Mouse (Mus musculus) R1 (cell line): ENCODE data around the gene Actr1b.
A peak's percentile ranks its signal among the peaks of the same experiment; 100 is the strongest.
"Not testable (repeated sequence)": the region's sequence is repeated elsewhere in the genome, so short reads cannot be mapped to it uniquely, and the experiment has no call there.

Experiments used
- DNase-seq: peaks from one replicate; pipeline ENCODE4 v3.0.0-alpha.2; 2018; ENCODE audit warnings: low read depth, low spot score

Actr1b gene

DNA sequence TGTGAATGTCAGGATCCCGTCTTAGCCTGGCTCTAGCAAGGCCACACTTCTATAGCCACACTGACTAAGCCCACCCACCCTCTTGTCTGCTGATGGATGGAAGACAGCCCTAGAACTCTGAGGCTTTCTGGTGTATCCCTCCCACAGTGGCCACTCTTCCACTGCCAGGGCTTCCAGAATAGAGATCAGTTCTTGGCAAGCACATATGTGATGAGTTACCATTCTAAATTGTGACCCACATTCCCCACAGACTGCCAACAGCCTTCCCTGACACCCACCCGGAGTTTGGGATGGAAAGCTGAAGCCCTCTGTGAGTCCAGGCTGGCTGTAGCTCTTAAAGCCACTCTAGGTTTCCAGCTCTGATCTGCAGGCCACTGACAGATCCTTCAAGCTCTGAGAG lies 7.1 kb downstream of the Actr1b start:
- no peak for DNase-seq

DNA sequence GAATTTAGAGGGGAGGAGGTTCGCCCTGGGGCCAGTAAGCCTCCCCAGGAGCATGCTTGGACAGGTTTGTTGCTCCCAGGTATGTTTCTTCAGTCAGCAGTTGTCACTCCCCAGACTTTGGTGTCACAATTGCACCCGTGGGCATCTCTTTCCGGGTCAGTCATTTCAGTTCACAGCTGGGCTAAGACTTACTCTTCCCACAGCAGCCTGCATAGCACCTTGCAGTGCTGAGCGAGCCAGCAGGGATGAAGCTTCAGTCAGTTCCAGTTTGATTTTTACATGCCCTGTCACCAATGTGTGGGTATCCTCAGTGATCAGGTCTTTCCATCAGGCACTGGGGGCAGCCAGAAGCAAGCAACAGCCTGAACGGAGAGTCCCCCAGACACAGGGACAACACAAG lies 17.2 kb downstream of the Actr1b start:
- DNase-seq, result no peak

DNA sequence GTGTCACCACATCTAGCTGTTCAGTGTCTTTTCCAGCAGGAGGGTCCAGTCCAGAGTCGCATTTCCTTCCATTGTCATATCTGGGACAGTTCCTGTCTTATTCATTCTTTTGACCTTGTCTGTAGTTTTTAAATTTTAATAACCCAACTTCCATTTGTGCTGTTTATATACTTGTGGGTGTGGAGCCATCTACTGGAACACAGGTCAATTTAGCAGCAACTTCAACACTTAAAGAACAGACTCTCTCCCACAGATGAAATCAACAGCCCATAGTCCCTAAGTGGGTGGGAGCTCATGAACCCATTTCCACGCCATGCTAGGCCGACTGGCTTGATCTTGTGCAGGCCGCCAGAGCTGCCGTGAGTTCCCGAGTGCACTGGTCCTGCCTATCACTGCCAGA lies 17.8 kb downstream of the Actr1b start:
- DNase-seq, result no peak

DNA sequence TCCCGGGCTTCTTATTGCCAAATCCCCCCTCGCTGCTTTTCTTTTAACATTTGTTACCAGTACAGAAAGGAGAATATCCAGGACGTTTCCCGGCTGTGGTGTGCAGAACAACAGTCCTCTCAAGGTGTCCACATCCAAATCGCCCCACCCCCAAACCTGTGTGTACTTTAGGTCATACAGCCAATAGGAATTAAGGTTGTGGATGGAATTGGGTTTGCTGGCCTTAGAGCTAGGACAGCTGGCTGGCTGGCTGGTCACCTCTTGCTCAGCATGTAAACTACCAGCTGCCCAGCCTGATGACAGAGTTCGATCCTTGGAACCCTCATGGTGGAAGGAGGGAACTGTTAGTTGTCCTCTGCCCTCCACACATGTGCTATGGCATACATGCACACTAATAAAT lies 19.4 kb downstream of the Actr1b start:
- DNase-seq, result no peak

DNA sequence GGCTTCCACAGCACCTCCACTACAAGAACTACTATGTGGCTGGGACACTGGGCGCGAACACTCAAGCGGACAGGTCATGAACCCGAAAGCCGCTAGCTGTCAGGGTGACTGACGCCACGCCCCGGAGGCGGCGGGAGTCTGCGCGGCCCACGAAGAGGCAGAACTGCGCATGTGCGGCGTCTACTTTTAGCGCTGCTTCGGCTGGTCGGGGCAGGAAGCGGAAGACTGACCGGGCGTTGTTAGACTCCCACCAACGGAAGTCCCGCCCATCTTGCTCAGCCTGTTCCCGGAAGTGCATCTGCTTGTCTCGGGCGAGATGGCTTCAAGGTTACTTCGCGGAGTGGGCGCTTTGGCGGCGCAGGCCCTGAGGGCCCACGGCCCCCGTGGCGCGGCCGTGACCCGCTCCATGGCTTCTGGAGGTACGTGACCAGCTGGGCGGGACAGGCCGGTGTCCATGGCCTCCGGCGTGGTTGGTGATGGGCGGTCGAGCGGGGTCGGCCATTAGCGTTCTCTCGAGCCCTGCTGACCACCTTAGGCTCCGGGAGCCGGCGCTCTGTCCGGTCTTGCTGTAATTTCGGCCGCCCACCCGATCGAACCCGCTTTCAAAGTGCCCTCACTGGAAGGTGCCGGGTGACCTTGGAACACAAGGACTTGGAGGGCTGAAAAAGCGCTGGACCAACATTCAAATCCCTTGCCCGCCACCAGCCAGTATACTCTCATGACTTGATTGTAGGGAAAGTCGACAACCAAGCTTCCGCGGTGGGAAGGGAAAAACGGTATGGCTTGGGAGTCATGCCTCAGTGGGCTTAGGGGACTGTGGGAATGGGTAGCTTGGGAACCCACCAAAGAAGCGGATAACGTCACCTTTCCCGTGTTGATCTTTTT lies 22.7 kb downstream of the Actr1b start, which contains the start of gene Cox5b:
Gene Cox5b (plus strand): TSS at position 179 of the 885 bp plus-strand sequence.
- DNase-seq, result peak; percentile 98

DNA sequence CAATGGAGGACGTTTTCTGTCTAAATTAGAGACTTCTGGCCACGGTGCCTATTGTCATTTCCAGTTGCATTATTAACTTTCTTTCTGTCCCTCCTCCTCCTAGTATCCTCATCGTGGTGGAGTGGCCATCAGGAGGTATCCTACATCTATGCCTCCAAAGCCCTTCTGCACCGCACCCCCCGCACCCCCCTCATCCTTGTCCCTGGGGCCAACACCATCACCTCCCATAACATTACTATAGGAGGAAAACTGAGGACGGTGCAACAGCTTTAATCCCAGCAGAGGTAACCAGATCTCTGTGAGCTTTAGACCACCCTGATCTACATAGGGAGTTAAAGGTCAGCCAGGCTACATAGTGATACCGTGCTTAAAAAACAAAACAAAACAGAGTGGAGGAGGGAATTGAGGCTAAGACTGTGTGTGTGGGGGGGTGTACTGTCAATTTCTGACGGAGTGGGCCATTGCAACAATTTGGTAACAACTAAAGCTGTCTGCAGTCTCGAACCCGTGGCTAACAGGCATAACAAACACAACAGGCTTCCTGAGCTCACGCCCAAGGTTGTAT lies 23.5 kb downstream of the Actr1b start:
- DNase-seq, result no peak

DNA sequence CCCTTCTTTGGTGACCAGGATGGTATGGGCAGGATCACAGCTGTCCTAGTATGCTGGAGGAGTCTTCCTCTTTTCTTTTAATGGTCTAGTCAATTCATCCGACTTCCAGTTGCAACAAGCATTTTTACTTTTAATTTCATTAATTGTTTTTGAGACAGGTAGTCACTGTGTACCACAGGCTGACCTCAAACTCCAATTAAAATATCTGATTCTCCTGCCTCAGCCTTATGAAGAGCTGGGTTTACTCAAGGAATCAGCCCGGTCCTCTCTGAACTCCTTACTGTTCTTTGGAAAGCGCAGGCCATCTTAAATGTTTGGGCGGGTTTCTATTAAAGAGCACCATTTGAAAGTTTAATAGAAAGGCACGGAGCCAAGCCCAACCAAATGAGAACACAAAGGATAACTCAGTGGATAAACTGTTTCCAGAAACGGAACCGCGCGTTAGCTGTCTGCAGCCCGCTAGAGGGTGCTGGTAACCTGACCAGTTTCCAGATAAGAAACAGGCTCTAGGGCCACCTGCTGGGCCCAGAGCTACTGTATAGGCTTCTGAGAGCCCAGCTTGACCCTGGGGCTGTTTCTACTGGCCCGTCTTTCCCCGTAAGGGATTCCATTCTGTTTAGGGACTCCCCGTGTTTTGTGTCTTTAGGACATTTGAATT lies 30.3 kb downstream of the Actr1b start:
- peak; percentile 92 for DNase-seq

DNA sequence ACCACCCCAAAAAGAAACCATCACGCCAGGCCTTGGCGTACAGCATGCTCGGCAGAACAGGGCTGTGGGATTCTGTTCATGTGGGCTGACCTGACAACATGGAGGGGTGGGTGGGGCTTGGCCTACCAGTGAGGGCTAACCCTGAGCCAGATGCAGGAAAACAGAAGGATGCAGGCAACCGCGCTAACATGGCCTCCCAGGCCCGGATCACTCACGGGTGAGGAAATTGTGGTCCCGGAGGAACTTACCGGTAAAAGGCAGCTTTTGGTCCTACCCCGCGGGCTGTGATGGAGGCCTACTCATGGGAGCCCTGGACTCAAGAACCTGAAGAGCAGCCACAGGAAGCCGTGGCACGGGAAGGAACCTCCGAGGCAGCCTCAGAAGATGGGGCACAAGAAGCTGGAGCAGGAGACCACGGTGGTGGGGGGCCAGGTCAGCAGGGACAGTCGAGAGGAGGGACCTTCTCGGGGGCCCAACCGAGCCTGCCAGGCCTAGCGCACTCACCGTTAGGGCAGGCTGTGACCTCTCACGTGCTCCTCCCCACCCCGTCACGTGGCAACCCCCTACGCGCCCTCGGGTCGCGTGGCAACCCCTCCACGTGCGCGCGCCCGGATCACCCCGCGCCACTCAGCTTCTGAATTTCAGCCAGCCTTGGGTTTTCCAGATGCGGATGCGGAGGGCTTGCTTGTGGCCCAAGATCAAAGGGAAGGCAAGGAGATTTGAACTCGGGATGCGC lies 31.4 kb downstream of the Actr1b start, which contains the start of gene Fam178b:
Gene Fam178b (minus strand): TSS at position 564 of the 736 bp plus-strand sequence.
- peak; percentile 79 for DNase-seq

DNA sequence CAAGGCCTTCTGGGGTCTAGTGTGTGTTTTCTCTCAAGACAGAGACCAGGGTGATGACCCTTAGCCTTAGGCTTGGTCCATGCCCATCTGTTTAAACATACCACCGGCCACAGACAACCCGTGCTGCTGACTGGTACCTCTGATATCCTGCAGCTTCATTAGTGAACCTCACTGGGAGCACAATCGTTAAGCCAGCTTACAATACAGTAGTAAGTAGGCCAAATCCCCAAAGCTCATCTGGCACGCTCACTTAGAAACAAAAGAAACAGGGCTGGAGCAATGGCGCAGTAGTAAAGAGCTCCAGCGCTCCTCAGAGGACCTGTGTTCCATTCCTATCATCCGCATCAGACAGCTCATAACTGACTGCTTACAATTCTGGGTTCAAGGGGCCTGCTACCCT lies 33.3 kb downstream of the Actr1b start:
- no peak for DNase-seq

DNA sequence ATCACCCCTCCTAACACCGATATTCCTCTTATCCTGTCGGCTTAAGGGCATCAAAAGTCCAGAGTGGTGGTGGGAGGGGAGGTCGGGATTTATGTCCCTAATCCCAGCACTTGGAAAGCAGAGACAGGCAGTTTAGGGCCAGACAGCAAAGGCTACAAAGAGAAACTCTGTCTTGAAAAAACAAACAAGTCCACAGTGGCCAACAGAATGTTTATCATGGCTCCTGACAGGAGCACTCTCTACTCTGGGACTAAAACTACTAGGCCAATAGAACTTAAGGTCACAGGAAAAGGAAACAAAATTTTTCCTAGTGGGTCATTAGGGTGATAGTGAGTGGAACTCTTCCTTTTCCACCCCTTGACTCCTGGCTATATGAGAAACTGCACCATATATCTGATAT lies 39.3 kb downstream of the Actr1b start:
- DNase-seq, result no peak

DNA sequence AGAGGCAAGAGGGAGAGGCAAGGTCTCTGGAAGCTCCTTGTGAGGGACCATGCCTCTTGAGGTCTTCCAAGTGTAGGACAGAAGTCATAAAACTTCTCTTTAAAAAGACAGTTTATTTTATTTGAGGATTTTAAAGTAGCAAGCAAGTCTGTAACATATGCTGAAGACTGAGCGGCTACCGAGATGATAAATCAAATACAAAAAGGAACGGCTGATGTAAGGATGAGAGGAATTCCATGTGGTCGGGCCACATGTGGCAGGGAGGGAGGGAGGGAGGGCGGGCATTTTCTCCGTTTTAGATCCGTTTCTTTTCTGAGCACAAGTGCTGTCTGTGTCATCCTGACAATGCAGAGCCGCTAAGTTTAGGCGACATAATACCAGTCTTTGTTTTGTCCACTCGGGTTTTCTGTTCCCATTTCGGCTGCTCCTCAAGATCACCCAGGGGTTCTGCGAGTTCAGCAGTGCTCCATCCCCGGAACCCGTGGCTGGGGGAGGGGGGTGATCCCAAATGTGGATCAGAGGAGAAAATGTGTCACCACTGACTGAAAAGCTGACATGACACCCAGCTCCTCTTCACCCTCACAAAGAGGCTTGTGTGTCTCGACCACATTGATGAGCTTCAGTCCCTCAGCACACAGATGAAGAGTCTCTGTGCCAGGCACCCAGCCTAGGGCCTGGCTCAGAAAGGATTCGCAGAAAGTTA lies 41.4 kb downstream of the Actr1b start:
- no peak for DNase-seq

DNA sequence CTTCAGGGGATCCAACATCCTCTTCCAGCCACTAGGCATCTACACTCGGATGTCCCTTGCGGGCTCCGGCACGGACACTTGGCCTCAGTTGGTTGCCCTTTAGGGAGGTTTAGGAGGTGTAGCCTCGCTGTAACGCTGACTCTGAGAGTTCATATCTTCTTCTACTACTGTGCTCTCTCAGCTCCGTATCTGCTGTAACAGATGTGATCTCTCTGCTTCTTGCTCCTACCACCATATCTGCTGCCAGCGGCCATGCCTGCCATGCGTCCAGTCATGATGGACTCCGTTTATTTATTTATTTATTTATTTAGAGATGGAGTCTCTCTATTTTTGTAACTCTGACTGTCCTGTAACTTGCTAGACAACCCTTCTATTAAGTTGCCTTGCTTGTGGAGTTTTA lies 43.0 kb downstream of the Actr1b start:
- no peak for DNase-seq

DNA sequence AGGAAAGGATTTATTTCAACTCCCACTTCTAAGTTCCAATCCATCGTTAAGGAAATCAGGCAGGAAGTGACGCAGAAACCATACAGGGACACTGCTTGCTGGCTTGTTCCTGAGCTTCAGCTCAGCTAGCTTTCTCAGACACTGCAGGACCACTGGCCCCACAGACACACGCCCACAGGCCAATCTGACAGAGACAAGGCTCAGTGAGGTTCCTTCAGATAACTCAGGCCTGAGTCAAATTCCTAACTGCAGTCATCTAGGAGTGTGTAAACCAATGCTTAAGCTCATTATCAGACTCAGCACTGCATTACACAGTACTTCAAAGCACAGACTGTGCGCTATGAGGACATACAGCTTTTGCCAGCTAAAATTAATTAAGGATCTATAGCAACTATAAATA lies 44.0 kb downstream of the Actr1b start:
- no peak for DNase-seq

DNA sequence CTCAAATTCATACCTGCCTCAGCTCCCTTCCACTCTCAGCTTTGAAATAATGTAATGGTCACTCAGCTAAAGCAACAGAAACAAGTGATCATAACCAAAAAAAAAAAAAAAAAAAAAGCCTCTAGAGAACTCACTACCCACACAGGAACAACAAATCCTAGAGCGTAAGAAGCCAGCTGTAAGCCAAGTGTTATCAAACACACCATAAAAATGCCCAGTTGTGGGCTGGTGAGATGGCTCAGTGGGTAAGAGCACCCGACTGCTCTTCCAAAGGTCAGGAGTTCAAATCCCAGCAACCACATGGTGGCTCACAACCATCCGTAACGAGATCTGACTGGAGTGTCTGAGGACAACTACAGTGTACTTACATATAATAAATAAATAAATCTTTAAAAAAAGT lies 46.2 kb downstream of the Actr1b start:
- DNase-seq, result not testable (repeated sequence)

DNA sequence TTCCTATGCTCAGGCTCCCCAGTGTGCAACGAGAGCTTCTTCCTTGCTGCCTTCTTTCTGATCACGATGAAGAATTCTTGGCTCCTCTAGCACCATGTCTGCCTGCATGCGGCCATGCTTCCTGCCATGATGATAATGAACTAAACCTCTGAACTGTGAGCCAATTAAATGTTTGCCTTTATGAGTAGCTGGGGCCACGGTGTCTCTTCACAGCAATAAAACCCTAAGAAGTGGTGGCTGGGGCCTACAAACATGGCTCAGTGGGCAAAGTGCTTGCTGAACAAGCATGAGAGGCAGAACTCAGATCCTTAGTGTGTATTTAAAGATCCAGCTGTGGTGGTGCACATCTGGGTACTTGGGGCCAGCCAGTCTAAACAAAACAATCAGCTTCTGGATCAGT lies 48.3 kb downstream of the Actr1b start:
- DNase-seq, result no peak

DNA sequence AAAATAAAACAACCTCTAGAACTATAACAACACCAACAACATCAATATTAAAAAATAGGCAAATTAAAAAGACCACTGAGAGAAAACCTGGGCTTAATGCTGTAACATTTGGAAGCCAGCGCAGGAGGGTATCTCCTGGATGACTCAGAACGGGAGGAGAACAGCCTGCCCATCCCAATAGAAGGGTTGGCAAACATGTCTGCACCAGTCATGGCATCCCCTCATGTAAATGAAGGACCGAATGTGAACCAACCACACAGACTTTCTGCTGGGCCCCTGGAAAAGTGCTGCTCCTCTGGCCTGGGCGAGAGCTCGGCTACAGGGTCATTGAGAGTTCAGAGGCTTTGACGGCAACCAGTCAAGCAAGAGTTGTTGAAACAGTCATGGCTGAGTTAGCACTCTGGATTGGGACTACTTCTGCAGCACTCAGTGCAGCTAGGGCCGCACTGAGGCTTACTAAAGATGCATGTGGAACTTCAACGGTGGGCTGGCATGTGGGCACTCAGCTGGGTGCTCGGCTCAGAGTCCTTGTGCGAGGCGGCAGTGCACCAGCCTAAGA lies 49.0 kb downstream of the Actr1b start:
- DNase-seq, result peak; percentile 15

DNA sequence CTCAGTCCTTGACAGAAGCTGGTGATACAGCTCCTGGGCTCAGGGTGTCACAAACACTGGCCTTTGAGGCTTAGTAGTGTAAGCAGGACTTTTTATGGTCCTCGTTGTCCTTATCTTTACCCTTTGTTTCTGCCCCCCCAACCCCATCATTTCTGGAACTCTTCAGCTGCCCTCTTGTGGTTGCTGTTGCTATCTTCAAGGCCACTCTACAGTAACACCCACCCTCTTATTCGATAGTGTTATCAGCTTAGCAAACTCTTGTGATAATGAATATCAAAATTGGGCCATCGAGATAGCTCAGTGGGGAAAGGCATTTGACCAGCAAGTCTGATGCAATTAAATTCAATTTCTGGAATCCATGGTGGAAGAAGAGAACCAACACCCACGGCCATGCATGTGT lies 49.8 kb downstream of the Actr1b start:
- no peak for DNase-seq

DNA sequence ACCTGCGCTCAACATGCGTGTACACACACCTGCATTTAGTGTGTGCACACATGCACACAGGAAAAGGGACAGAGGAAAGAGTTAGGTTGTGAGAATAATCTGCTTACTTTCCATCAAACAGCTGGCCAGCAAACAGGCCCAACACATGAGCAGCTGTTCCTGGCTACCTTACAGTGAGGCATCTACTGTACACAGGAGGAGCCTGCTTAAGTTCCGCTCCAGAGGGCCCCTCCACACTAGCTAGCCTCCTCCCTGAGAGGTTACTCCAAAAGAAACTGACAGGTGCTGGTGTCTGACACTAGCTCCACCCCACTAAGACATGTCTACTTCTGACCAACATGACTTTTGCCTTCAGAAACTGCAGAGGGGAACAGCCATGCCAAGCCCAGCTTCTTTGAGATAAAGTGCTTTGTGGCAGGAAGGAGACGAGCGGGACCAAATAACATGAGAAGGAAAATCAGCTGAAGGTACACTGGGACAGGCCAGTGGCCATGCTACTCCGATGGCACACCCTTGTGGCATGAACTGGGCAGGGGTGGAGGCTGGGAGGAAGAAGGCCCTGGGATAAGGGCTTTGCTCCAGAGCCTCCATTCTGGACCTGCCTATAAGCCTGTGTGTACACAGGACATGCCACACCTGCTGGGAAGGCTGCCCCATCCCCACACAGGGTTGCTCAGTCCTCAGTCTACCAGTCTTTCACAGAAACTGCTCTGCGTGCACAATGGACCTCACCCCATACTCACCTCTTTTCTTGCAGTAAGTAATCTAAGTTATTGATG lies 55.4 kb downstream of the Actr1b start:
- DNase-seq, result no peak

DNA sequence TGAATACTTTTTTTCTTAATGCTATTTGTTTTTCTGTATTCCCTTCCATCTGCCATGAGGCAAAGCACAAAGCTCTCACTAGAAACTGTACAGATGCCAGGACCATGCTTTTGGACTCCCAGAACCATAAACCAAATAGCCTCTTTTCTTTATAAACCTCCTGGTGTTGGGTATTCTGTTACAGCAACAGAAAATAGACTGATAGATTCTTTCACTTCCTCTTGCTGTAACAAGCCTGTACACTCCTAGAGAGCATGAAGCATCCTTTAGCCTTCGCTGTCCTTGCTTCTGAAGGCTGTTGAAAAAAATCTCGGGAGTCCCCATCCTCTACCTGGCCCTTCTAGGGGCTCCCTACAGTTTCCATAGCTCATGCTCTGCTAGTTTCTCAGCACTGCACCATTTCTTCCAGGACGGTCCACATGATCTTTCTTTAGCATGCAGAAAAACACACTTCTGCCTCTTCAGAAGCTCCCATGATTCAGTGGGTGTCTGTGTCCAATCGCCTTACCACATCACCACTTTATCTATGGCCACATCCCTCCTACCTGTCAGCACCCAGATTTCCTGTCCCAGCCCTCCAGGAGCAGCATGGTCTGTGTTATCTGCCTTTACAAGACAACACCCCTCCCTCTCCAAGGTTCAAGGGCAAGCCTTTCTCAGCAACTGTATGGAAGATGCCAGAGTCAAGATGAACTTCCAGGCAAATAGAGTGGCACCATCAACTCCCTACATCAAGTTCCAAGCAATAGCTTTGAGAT lies 56.4 kb downstream of the Actr1b start:
- no peak for DNase-seq
